Mouse (Mus musculus) heart, adult 2 months (tissue): Measurements from ENCODE around the gene Gpr107.

Experiments used
- CTCF ChIP-seq: fragments of 200-600 bp; IDR thresholded peaks from 2 replicates; pipeline ENCODE4 v1.8.1; 2022; ENCODE audit warnings: antibody characterized with exemption, mild to moderate bottlenecking, moderate library complexity
- POLR2A ChIP-seq: fragments of 200-500 bp; IDR thresholded peaks from 2 replicates; pipeline ENCODE4 v1.6.1; 2011; ENCODE audit warnings: mild to moderate bottlenecking, low read depth, low read length, control low read depth; ENCODE audit not compliant: insufficient read depth

GRCm38 (mm10) chr2:31259367-31259920 is 107.3 kb downstream of the Gpr107 start:
- TF ChIP-seq CTCF (no peak), POLR2A (no peak)
